Mouse (Mus musculus) bone marrow, adult 2 months (tissue): ENCODE measurements around the gene Ttll13. TPM values are rescaled to one million over a fixed set of nuclear protein-coding genes. Genes with fewer than 3 reads are reported as not detected.
A peak's percentile ranks its signal among the peaks of the same experiment; 100 is the strongest.

Source experiments
- H3K27ac ChIP-seq: fragments of 200-500 bp; 2 replicates; pipeline ENCODE4 v1.5.1; 2012; ENCODE audit warnings: low read depth, mild to moderate bottlenecking, control low read depth, inconsistent platforms, low read length; ENCODE audit not compliant: control insufficient read depth, poor library complexity, insufficient read depth
- H3K4me1 ChIP-seq: fragments of 200-500 bp; 2 replicates; pipeline ENCODE4 v1.6.1; 2011; ENCODE audit warnings: low read length; ENCODE audit not compliant: control insufficient read depth, insufficient read depth
- H3K4me3 ChIP-seq: fragments of 200-500 bp; replicated peaks from 2 replicates; pipeline ENCODE3; 2011; ENCODE audit warnings: mild to moderate bottlenecking, low read depth, low read length, control low read depth; ENCODE audit not compliant: control insufficient read depth
- CTCF ChIP-seq: fragments of 200-500 bp; IDR thresholded peaks from 2 replicates; pipeline ENCODE4 v1.5.1; 2011; ENCODE audit warnings: low read length, control low read depth; ENCODE audit not compliant: control insufficient read depth, insufficient read depth
- POLR2A ChIP-seq: fragments of 200-500 bp; IDR thresholded peaks from 2 replicates; pipeline ENCODE4 v1.6.1; 2011; ENCODE audit warnings: low read depth, mild to moderate bottlenecking, control low read depth, low read length, borderline replicate concordance; ENCODE audit not compliant: control insufficient read depth
- WGBS: fragments of 180-500 bp; shearing (Covaris S2); methylation state at CpG from one replicate; pipeline ENCODE4 v1.1.7; 2018; 5-methylcytosine and 5-hydroxymethylcytosine counted together
- polyA plus RNA-seq: library from polyadenylated mRNA; stranded (reverse); fragments of >200 nt; gene quantifications from 2 replicates; pipeline ENCODE4 v1.2.4, GENCODE M21; 2011; ENCODE audit warnings: low replicate concordance; ENCODE audit not compliant: missing spikeins, insufficient read depth, insufficient read length

Gene Ttll13
- not detected in 2 replicates for polyA plus RNA-seq

DNA sequence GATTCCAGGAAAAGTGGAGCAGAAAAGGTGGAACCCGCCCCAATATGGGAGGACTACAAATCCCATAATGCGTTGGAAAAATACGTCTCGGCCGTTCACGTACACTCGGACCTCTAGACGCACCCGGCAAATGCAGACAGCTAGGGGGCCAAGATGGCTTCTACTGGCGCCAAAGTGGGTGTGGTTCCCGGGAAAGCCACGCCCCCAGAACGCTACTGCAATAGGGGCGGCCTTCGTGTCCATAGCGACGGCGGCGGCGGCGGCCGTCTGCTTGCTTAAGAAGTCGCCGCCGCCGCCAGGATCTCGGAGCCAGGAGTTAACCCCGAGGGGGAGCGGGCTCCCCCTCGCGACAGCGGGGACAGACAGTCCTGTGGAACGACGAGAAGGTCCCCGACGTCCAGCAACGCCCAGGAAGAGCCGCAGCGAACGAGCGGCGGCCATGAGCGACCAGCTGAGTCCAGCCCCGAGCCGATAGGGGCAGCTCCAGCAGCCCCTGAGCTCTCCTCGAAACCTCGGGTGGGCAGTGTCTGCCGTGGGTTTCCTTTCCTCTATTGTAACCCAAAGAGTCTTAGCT lies at the start of gene Ttll13:
TSS of gene Ttll13 (plus strand) at position 229 of the 574 bp plus-strand sequence.
- Histone ChIP-seq H3K27ac (peak within 1 kb of the TSS; percentile 80), H3K4me3 (peak within 1 kb of the TSS; percentile 77), H3K4me1 (peaks cover 1% of the 10 kb centered on the region; the same call in 1 of the 2 replicates)
- TF ChIP-seq CTCF (peak; percentile 30; the same call in 1 of the 2 replicates), POLR2A (peak; percentile 60; the same call in 1 of the 2 replicates)
- WGBS, result under 1% methylated on average over 48 of the region's 48 CpGs

GRCm38 (mm10) chr7:80197371-80197770 lies 48.8 kb upstream of the Ttll13 start:
- Histone ChIP-seq H3K4me3 (no peak overlapping the region), H3K4me1 (peaks cover 26% of the 10 kb centered on the region)

DNA sequence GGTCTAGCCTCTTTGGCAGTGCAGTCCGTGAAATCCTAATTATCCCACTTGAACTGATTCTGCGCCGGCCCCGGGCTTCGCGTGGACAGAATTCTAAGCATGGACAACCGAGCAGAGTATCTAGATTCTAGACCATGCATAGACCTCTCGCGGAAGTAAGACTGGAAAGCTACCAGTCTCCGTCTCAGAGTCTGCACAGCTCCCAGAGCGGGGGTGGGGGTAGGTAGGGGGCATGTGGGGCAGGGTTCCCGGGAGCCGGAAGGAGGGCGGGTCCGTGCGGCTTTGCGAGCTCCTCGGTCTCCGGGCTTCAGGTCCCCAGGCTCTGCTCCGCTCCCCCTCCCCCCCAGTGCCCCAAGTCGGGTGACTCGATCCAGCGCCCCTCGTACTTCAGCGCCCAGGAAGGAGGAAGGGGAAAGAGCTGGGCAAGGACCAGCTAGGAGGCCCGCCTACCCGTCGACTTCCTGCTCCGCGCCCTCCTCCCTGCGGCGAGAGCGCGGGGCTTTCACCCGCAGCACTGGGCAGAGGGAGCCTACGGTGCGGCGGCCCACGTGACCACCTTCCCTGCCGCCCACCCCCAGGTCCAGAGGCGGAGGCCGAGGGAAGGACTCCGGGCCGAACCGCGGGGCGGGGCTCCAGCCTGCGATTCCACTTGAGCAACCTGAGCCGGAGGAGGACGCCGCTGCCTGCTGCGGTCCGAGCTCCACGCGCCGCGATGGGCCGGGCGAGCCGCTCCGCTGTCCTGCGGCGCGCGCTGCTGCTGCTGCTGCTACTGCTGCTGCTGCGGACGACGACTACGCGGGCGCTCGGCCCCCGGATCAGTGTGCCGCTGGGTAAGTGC lies 48.0 kb upstream of the Ttll13 start:
- Histone ChIP-seq H3K4me3 (peak overlapping the region; percentile 98), H3K4me1 (peaks cover 32% of the 10 kb centered on the region), H3K27ac (peak overlapping the region; percentile 99)
- TF ChIP-seq POLR2A, result peak; percentile 61; the same call in 1 of the 2 replicates
- TF ChIP-seq CTCF, result no peak
- whole genome bisulfite sequencing, result under 1% methylated on average over 71 of the region's 74 CpGs

More at GRCm38 (mm10) chr7:80197371-80197770, 48.8 kb upstream of the Ttll13 start:
- peak overlapping the region; percentile 99 for H3K27ac ChIP-seq
- 8% methylated on average over 4 of the region's 4 CpGs for WGBS
- TF ChIP-seq CTCF (peak; percentile 13; the same call in 1 of the 2 replicates), POLR2A (no peak)

GRCm38 (mm10) chr7:80198863-80199262 lies 47.3 kb upstream of the Ttll13 start:
- WGBS, result under 1% methylated on average over 11 of the region's 11 CpGs
- Histone ChIP-seq H3K4me1 (peaks cover 35% of the 10 kb centered on the region), H3K4me3 (peak overlapping the region; percentile 98), H3K27ac (peak overlapping the region; percentile 99)
- 0 out of 2 replicates have a peak, but pooled peaks have one; percentile 1 for TF ChIP-seq CTCF
- TF ChIP-seq POLR2A, result peak; percentile 43; the same call in 1 of the 2 replicates

DNA sequence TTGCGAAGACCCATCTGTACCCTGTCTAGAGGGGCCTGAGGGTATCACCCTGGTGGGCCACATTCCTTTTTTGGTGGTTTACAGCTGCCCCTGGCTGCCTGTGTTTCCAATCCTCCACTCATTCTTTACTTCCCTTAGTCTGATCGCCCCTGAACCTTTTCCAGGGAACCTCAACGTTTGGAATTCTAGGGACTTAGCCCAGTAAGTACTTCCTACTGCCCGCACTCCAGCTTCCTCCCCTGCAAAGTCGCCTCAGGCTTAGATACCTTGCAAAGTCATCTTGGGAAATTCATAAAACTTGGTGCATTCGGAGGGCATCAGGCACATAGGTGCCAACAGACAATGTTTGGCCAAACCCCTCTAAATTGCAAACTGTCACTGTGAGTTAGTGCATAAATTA lies 46.9 kb upstream of the Ttll13 start:
- Histone ChIP-seq H3K27ac (peak overlapping the region; percentile 99), H3K4me1 (peaks cover 34% of the 10 kb centered on the region), H3K4me3 (peak overlapping the region; percentile 98)
- 10% methylated on average over 6 of the region's 6 CpGs for WGBS
- TF ChIP-seq POLR2A (no peak), CTCF (no peak)

GRCm38 (mm10) chr7:80199851-80200587 lies 46.2 kb upstream of the Ttll13 start:
- TF ChIP-seq POLR2A, result no peak
- no peak for TF ChIP-seq CTCF
- 76% methylated on average over 11 of the region's 11 CpGs for WGBS

GRCm38 (mm10) chr7:80200588-80200945 lies 45.6 kb upstream of the Ttll13 start:
- 82% methylated on average over 6 of the region's 6 CpGs for WGBS
- H3K27ac ChIP-seq, result no peak overlapping the region; the same call in 1 of the 2 replicates

More at GRCm38 (mm10) chr7:80199851-80200587, 46.2 kb upstream of the Ttll13 start:
- H3K27ac ChIP-seq, result peak overlapping the region; percentile 0; the same call in 1 of the 2 replicates
- H3K4me1 ChIP-seq, result peaks cover 33% of the 10 kb centered on the region
- H3K4me3 ChIP-seq, result peak overlapping the region; percentile 98

More at GRCm38 (mm10) chr7:80200588-80200945, 45.6 kb upstream of the Ttll13 start:
- H3K4me3 ChIP-seq, result peak overlapping the region; percentile 98
- peaks cover 33% of the 10 kb centered on the region for H3K4me1 ChIP-seq
- TF ChIP-seq POLR2A (no peak), CTCF (no peak)
